Mouse (Mus musculus): Measurements from ENCODE around the gene Tuba3b.

GRCm38 (mm10) chr6:145590501-145591293, 24.9 kb upstream of the Tuba3b start:
- TF ChIP-seq POLR2A (IDR thresholded peaks at IDR 0.05; ENCODE audit: low read depth, low read length) (no peak), CTCF (conservative IDR thresholded peaks at IDR 0.05; ENCODE audit: insufficient read depth, insufficient read length, low read depth, low read length) (no peak)

Data from kidney, adult 2 months (tissue).